Mouse (Mus musculus) small intestine, adult 2 months (tissue): ENCODE measurements around the gene Clec3b. TPM values are rescaled to one million over a fixed set of nuclear protein-coding genes. Genes with fewer than 3 reads are reported as not detected.
A peak's percentile ranks its signal among the peaks of the same experiment; 100 is the strongest.

Experiments
- H3K27ac ChIP-seq: fragments of 200-500 bp; 2 replicates; pipeline ENCODE4 v1.5.1; 2012; ENCODE audit warnings: low read depth, low read length, control low read depth, inconsistent platforms; ENCODE audit not compliant: insufficient read depth
- H3K27me3 ChIP-seq: fragments of 200-500 bp; 2 replicates; pipeline ENCODE4 v1.6.1; 2012; ENCODE audit warnings: mild to moderate bottlenecking, moderate library complexity, low read length, inconsistent platforms; ENCODE audit not compliant: control insufficient read depth, insufficient read depth
- H3K36me3 ChIP-seq: fragments of 200-500 bp; 2 replicates; pipeline ENCODE4 v1.6.1; 2012; ENCODE audit warnings: mild to moderate bottlenecking, low read length, control low read depth, inconsistent platforms; ENCODE audit not compliant: control insufficient read depth, insufficient read depth
- H3K4me1 ChIP-seq: fragments of 200-500 bp; 2 replicates; pipeline ENCODE4 v1.6.1; 2012; ENCODE audit warnings: low read length, inconsistent platforms, mixed read lengths; ENCODE audit not compliant: control insufficient read depth, insufficient read depth, insufficient read length
- H3K4me3 ChIP-seq: fragments of 200-500 bp; 2 replicates; pipeline ENCODE4 v1.5.1; 2012; ENCODE audit warnings: low read depth, mild to moderate bottlenecking, control low read depth, inconsistent platforms, low read length, moderate library complexity
- CTCF ChIP-seq: fragments of 200-500 bp; IDR thresholded peaks from 2 replicates; pipeline ENCODE4 v1.5.1; 2012; ENCODE audit warnings: low read depth, mild to moderate bottlenecking, control low read depth, inconsistent platforms, low read length, moderate library complexity, mixed read lengths; ENCODE audit not compliant: insufficient replicate concordance, insufficient read length; ENCODE audit errors: extremely low read depth
- POLR2A ChIP-seq: fragments of 200-500 bp; IDR thresholded peaks from 2 replicates; pipeline ENCODE4 v1.6.1; 2012; ENCODE audit warnings: low read depth, mild to moderate bottlenecking, control low read depth, inconsistent platforms, low read length, moderate library complexity
- WGBS: fragments of 180-500 bp; shearing (Covaris S2); methylation state at CpG from one replicate; pipeline ENCODE4 v1.1.7; 2018; 5-methylcytosine and 5-hydroxymethylcytosine counted together
- polyA plus RNA-seq: library from polyadenylated mRNA; depleted of rRNA; stranded (reverse); fragments of >200 nt; gene quantifications from 2 replicates; pipeline ENCODE4 v1.2.3, GENCODE M21; 2012; rRNA removed

Clec3b gene
- 34.7 and 37.4 TPM in 2 replicates for polyA plus RNA-seq

- no peak for TF ChIP-seq POLR2A
- TF ChIP-seq CTCF, result no peak
- H3K36me3 ChIP-seq, result no peaks in the 10 kb centered on the region
- 91% methylated on average over 5 of the region's 5 CpGs for WGBS
- H3K4me3 ChIP-seq, result peak within 1 kb of the TSS; percentile 11; the same call in 1 of the 2 replicates
- H3K4me1 ChIP-seq, result peaks cover 7% of the 10 kb centered on the region; the same call in 1 of the 2 replicates
- H3K27ac ChIP-seq, result peak within 1 kb of the TSS; percentile 35
- H3K27me3 ChIP-seq, result no peaks in the 10 kb centered on the region
These were observed at the start of gene Clec3b for GRCm38 (mm10) chr9:123150241-123151020. Gene Clec3b (plus strand): TSS chr9:123150946.

- peaks cover 23% of the 10 kb centered on the region for H3K36me3 ChIP-seq
- no peak overlapping the region for H3K27ac ChIP-seq
- no peak overlapping the region for H3K4me3 ChIP-seq
- no peaks in the 10 kb centered on the region for H3K27me3 ChIP-seq
- no peak for TF ChIP-seq POLR2A
- TF ChIP-seq CTCF, result no peak
- no peaks in the 10 kb centered on the region for H3K4me1 ChIP-seq
These were observed 47.3 kb upstream of the Clec3b start for GRCm38 (mm10) chr9:123103425-123103824.

GRCm38 (mm10) chr9:123104362-123104761 is 46.4 kb upstream of the Clec3b start:
- Histone ChIP-seq H3K36me3 (peaks cover 21% of the 10 kb centered on the region), H3K27ac (no peak overlapping the region), H3K4me3 (no peak overlapping the region), H3K4me1 (no peaks in the 10 kb centered on the region), H3K27me3 (no peaks in the 10 kb centered on the region)
- TF ChIP-seq CTCF, result no peak
- no peak for TF ChIP-seq POLR2A

- TF ChIP-seq CTCF, result no peak
- no peak for TF ChIP-seq POLR2A
- Histone ChIP-seq H3K4me1 (no peaks in the 10 kb centered on the region), H3K4me3 (no peak overlapping the region), H3K27me3 (no peaks in the 10 kb centered on the region), H3K27ac (no peak overlapping the region), H3K36me3 (peaks cover 5% of the 10 kb centered on the region; the same call in 1 of the 2 replicates)
- 90% methylated on average over 4 of the region's 4 CpGs for WGBS
These were observed 43.6 kb upstream of the Clec3b start for GRCm38 (mm10) chr9:123107186-123107585.

- no peaks in the 10 kb centered on the region for H3K27me3 ChIP-seq
- no peak overlapping the region for H3K27ac ChIP-seq
- TF ChIP-seq CTCF (no peak), POLR2A (no peak)
- no peaks in the 10 kb centered on the region; the same call in 1 of the 2 replicates for H3K4me1 ChIP-seq
- H3K4me3 ChIP-seq, result no peak overlapping the region
- WGBS, result 74% methylated on average over 7 of the region's 7 CpGs
- peaks cover 5% of the 10 kb centered on the region; the same call in 1 of the 2 replicates for H3K36me3 ChIP-seq
These were observed 41.6 kb upstream of the Clec3b start for GRCm38 (mm10) chr9:123109188-123109587.

- TF ChIP-seq CTCF, result no peak
- no peak for TF ChIP-seq POLR2A
- peak overlapping the region; percentile 90 for H3K27ac ChIP-seq
- 11% methylated on average over 8 of the region's 8 CpGs for WGBS
- peaks cover 5% of the 10 kb centered on the region; the same call in 1 of the 2 replicates for H3K4me1 ChIP-seq
- H3K4me3 ChIP-seq, result peak overlapping the region; percentile 90; the same call in 1 of the 2 replicates
- peaks cover 1% of the 10 kb centered on the region for H3K36me3 ChIP-seq
- H3K27me3 ChIP-seq, result no peaks in the 10 kb centered on the region
These were observed 39.0 kb upstream of the Clec3b start for GRCm38 (mm10) chr9:123111751-123112221.

- H3K27ac ChIP-seq, result peak within 1 kb of the TSS; percentile 90
These were observed 37.8 kb upstream of the Clec3b start, which contains the start of the genes Zdhhc3 and Exosc7 for GRCm38 (mm10) chr9:123112805-123113521. Gene Zdhhc3 (minus strand): TSS chr9:123113205. Gene Exosc7 (plus strand): TSS chr9:123113215.

More at GRCm38 (mm10) chr9:123112805-123113521, 37.8 kb upstream of the Clec3b start, which contains the start of the genes Zdhhc3 and Exosc7:
- H3K4me1 ChIP-seq, result peaks cover 5% of the 10 kb centered on the region; the same call in 1 of the 2 replicates
- H3K4me3 ChIP-seq, result peak within 1 kb of the TSS; percentile 90
- H3K36me3 ChIP-seq, result peaks cover 3% of the 10 kb centered on the region
- WGBS, result under 1% methylated on average over 79 of the region's 79 CpGs
- H3K27me3 ChIP-seq, result no peaks in the 10 kb centered on the region
- TF ChIP-seq POLR2A (peak; percentile 62), CTCF (no peak)
